Mouse (Mus musculus) left cerebral cortex, postnatal 10 days (tissue): ENCODE results near the gene Lrrc58. TPM values are rescaled to one million over a fixed set of nuclear protein-coding genes. Genes with fewer than 3 reads are reported as not detected.

Experiments used
- DNase-seq, 2 experiments: peaks; one replicate each; pipeline ENCODE4 v3.0.0; 2021 to 2022; ENCODE audit warnings: low spot score in 2 of 2, mixed read lengths in 1 of 2; ENCODE audit errors: extremely low spot score in 1 of 2
- intact Hi-C: fragments of 180-260 bp; cut with DNase I; formaldehyde crosslinking; loops from one replicate; pipeline ENCODE4 v1.15.1; 2025
- total RNA-seq, 2 experiments: library from RNA; stranded (reverse); gene quantifications; 2 replicates each; pipeline ENCODE4 v1.2.3; 2021

The Lrrc58 gene
- total RNA-seq, 2 experiments from 2014 or later: 101 to 114 TPM

GRCm38 (mm10) chr16:37865841-37866240, 2.3 kb upstream of the Lrrc58 start:
- DNase-seq: no peak
- intact Hi-C loops: loop anchor here (5.0 kb wide), 1 partner anchor 179 kb away; no protein-coding TSS in a partner anchor

GRCm38 (mm10) chr16:37868506-37869469, 599 bp downstream of the Lrrc58 start:
- intact Hi-C loops: loop anchor here (5.0 kb wide), 1 partner anchor 181 kb away; no protein-coding TSS in a partner anchor
- DNase-seq: peak; percentile 32 to 75

- intact Hi-C loops: loop anchor here (5.0 kb wide), 1 partner anchor 182 kb away; no protein-coding TSS in a partner anchor
Measured at GRCm38 (mm10) chr16:37869470-37870231, 1.5 kb downstream of the Lrrc58 start.

GRCm38 (mm10) chr16:37871112-37871715, 3.0 kb downstream of the Lrrc58 start:
- peak in 1 of 2 experiments; percentile 26 for DNase-seq
- intact Hi-C loops: no loop called here

More at GRCm38 (mm10) chr16:37869470-37870231, 1.5 kb downstream of the Lrrc58 start:
- no peak for DNase-seq

GRCm38 (mm10) chr16:37874501-37875235, 6.5 kb downstream of the Lrrc58 start:
- intact Hi-C loops: no loop called here
- no peak for DNase-seq

- intact Hi-C loops: no loop called here
- no peak for DNase-seq
Measured at GRCm38 (mm10) chr16:37877406-37877805, 9.2 kb downstream of the Lrrc58 start.

- intact Hi-C loops: no loop called here
Measured at GRCm38 (mm10) chr16:37878951-37879505, 10.8 kb downstream of the Lrrc58 start.

GRCm38 (mm10) chr16:37879750-37880419, 11.7 kb downstream of the Lrrc58 start:
- DNase-seq: no peak
- intact Hi-C loops: no loop called here

More at GRCm38 (mm10) chr16:37878951-37879505, 10.8 kb downstream of the Lrrc58 start:
- no peak for DNase-seq

- no peak for DNase-seq
- intact Hi-C loops: no loop called here
Measured at GRCm38 (mm10) chr16:37881168-37881567, 13.0 kb downstream of the Lrrc58 start.

- no peak for DNase-seq
- intact Hi-C loops: no loop called here
Measured at GRCm38 (mm10) chr16:37888986-37889385, 20.8 kb downstream of the Lrrc58 start.

GRCm38 (mm10) chr16:37892667-37893066, 24.5 kb downstream of the Lrrc58 start:
- no peak for DNase-seq
- intact Hi-C loops: no loop called here

- intact Hi-C loops: no loop called here
- DNase-seq: no peak
Measured at GRCm38 (mm10) chr16:37893381-37893780, 25.2 kb downstream of the Lrrc58 start.

GRCm38 (mm10) chr16:37893942-37894341, 25.8 kb downstream of the Lrrc58 start:
- DNase-seq: no peak
- intact Hi-C loops: no loop called here

- intact Hi-C loops: no loop called here
- DNase-seq: no peak
Measured at GRCm38 (mm10) chr16:37898790-37899189, 30.6 kb downstream of the Lrrc58 start.

- intact Hi-C loops: no loop called here
- no peak for DNase-seq
Measured at GRCm38 (mm10) chr16:37899357-37899756, 31.2 kb downstream of the Lrrc58 start.

GRCm38 (mm10) chr16:37901318-37901717, 33.1 kb downstream of the Lrrc58 start:
- no peak for DNase-seq
- intact Hi-C loops: no loop called here

- no peak for DNase-seq
- intact Hi-C loops: no loop called here
Measured at GRCm38 (mm10) chr16:37906456-37906855, 38.3 kb downstream of the Lrrc58 start.

- intact Hi-C loops: no loop called here
- no peak for DNase-seq
Measured at GRCm38 (mm10) chr16:37911086-37911485, 42.9 kb downstream of the Lrrc58 start.
